ENCODE assay signal across 9 mouse cellular contexts in genomic region chr16:38482780-38483562, GRCm38 (mm10). TPM values are rescaled to one million over a fixed set of nuclear protein-coding genes. Genes with fewer than 3 reads are reported as not detected.
DNase-seq lines count a peak whose midpoint lies in the region; ATAC-seq and TF ChIP-seq lines count a peak whose summit lies in the region.
"Had no signal": no experiment of that assay in that cellular context is flagged by ENCODE, and none has a peak within 500 bp of the region (broad histone marks: within the 10 kb centered on the region; RNA-seq: fewer than 3 reads in every experiment).

No protein-coding gene starts in this region.

- H3K9ac ChIP-seq in lung, embryonic 15.5 days = peak overlapping the region; percentile 27; the same call in 1 of the 2 replicates

- no peaks in the 10 kb centered on the region for H3K4me1 ChIP-seq in spleen, adult 2 months (ENCODE audit: control insufficient read depth, insufficient read depth, insufficient read length)
- H3K4me1 ChIP-seq in kidney, adult 2 months (ENCODE audit: control insufficient read depth, insufficient read depth, low read length) = no peaks in the 10 kb centered on the region
- H3K4me1 ChIP-seq in lung, embryonic 15.5 days = peaks cover 8% of the 10 kb centered on the region; the same call in 1 of the 2 replicates

- no peak for TF ChIP-seq CTCF in spleen, adult 2 months (IDR thresholded peaks at IDR 0.05; ENCODE audit: extremely low read depth, insufficient read depth, insufficient read length, insufficient replicate concordance)
- peak; percentile 40; the same call in 1 of the 2 replicates for TF ChIP-seq CTCF in kidney, adult 2 months (conservative IDR thresholded peaks at IDR 0.05; ENCODE audit: insufficient read depth, insufficient read length, low read depth, low read length)

- ATAC-seq in lung, embryonic 15.5 days (ENCODE audit: borderline replicate concordance, extremely low read depth, low FRiP score, low TSS enrichment) = peak; percentile 31; the same call in 1 of the 2 replicates
- ATAC-seq in neutrophil, adult 5-6 weeks (ENCODE audit: extremely low read depth, insufficient number of reproducible peaks, low FRiP score, poor library complexity, severe bottlenecking) = 0 out of 2 replicates have a peak, but pooled peaks have one; percentile 10

- peak overlapping the region; percentile 61; the same call in 1 of the 2 replicates for H3K4me3 ChIP-seq in spleen, adult 2 months (ENCODE audit: extremely low read depth, insufficient read depth, insufficient read length)
- peak overlapping the region; percentile 38 for H3K4me3 ChIP-seq in kidney, adult 2 months (ENCODE audit: insufficient read depth, low read depth, low read length)
- peak overlapping the region; percentile 40 for H3K4me3 ChIP-seq in lung, embryonic 15.5 days

- H3K9me3 ChIP-seq in lung, embryonic 15.5 days = no peaks in the 10 kb centered on the region

- H3K27ac ChIP-seq in spleen, adult 2 months (ENCODE audit: insufficient read depth, low read length) = no peak overlapping the region
- no peak overlapping the region for H3K27ac ChIP-seq in kidney, adult 2 months (ENCODE audit: insufficient read depth, low read depth, low read length)
- H3K27ac ChIP-seq in lung, embryonic 15.5 days = no peak overlapping the region

- peak overlapping the region; percentile 75 for H3K4me2 ChIP-seq in lung, embryonic 15.5 days

- 24% methylated on average over 32 of the region's 32 CpGs for WGBS in spleen, adult 2 months
- WGBS in kidney, adult 2 months = 17% methylated on average over 32 of the region's 32 CpGs
- WGBS in lung, embryonic 15.5 days = 14% methylated on average over 32 of the region's 32 CpGs

- peak; percentile 40 to 48 for DNase-seq in spleen, adult 2 months (ENCODE audit: low read depth in 1 of 2, low spot score in 2 of 2)
- no peak for DNase-seq in spleen, adult 12 weeks (ENCODE audit: low spot score)
- peak; percentile 21 for DNase-seq in cerebellum, adult 9-10 months
- peak; percentile 43 to 64 for DNase-seq in heart, adult 18-20 months
- DNase-seq in kidney, adult 2 months = peak; percentile 48
- no peak for DNase-seq in right cerebral cortex, postnatal 36 days (ENCODE audit: low spot score in 2 of 2)

- H3K36me3 ChIP-seq in spleen, adult 2 months (ENCODE audit: control insufficient read depth, insufficient read depth, low read length) = no peaks in the 10 kb centered on the region
- H3K36me3 ChIP-seq in kidney, adult 2 months (ENCODE audit: control insufficient read depth, insufficient read depth, low read length) = no peaks in the 10 kb centered on the region
- no peaks in the 10 kb centered on the region for H3K36me3 ChIP-seq in lung, embryonic 15.5 days

- no peak for TF ChIP-seq POLR2A in spleen, adult 2 months (IDR thresholded peaks at IDR 0.05; ENCODE audit: low read depth, low read length)
- no peak for TF ChIP-seq POLR2A in kidney, adult 2 months (IDR thresholded peaks at IDR 0.05; ENCODE audit: low read depth, low read length)

- H3K27me3 ChIP-seq in spleen, adult 2 months (ENCODE audit: control insufficient read depth, insufficient read depth, low read length) = no peaks in the 10 kb centered on the region
- no peaks in the 10 kb centered on the region for H3K27me3 ChIP-seq in kidney, adult 2 months (replicated peaks; ENCODE audit: control insufficient read depth, insufficient read depth, low read length)
- H3K27me3 ChIP-seq in lung, embryonic 15.5 days = peaks cover 16% of the 10 kb centered on the region

RNA-seq across cellular contexts. Expression of gene Cd80, which starts 27.6 kb away (rescaled TPM):
- 1.8 and 2.0 TPM in 2 replicates for polyA plus RNA-seq in spleen, adult 2 months (2012; rRNA removed)
- total RNA-seq in heart, adult 18-20 months (2021) = under 1 TPM; 0.39 to 0.94 TPM
- polyA plus RNA-seq in kidney, adult 2 months (2012; rRNA removed) = 0.14 and 0.23 TPM in 2 replicates
- 0.29 and 0.39 TPM in 2 replicates for polyA plus RNA-seq in lung, embryonic 15.5 days (2015; fragmentation: Nextera tagmentation; extraction: Ambion mirVana)
- 16.6 and 18.4 TPM in 2 replicates for total RNA-seq in neutrophil, adult 5-6 weeks (2017)

RNA-seq across cellular contexts. Expression of gene Adprh, which starts 30.5 kb away (rescaled TPM):
- 39.9 and 47.4 TPM in 2 replicates for polyA plus RNA-seq in spleen, adult 2 months (2012; rRNA removed)
- 10 to 100 TPM; 25.6 to 26.8 TPM for total RNA-seq in heart, adult 18-20 months (2021)
- polyA plus RNA-seq in kidney, adult 2 months (2012; rRNA removed) = 20.4 and 20.9 TPM in 2 replicates
- polyA plus RNA-seq in lung, embryonic 15.5 days (2015; fragmentation: Nextera tagmentation; extraction: Ambion mirVana) = 91.7 and 93.7 TPM in 2 replicates
- 26.4 and 33.0 TPM in 2 replicates for total RNA-seq in neutrophil, adult 5-6 weeks (2017)

RNA-seq across cellular contexts. Expression of gene Timmdc1, which starts 39.5 kb away (rescaled TPM):
- polyA plus RNA-seq in spleen, adult 2 months (2012; rRNA removed) = 7.8 and 14.8 TPM in 2 replicates
- 10 to 100 TPM; 67.1 to 68.3 TPM for total RNA-seq in heart, adult 18-20 months (2021)
- polyA plus RNA-seq in kidney, adult 2 months (2012; rRNA removed) = 15.4 and 16.5 TPM in 2 replicates
- 23.4 and 23.5 TPM in 2 replicates for polyA plus RNA-seq in lung, embryonic 15.5 days (2015; fragmentation: Nextera tagmentation; extraction: Ambion mirVana)
- total RNA-seq in neutrophil, adult 5-6 weeks (2017) = 17.3 and 18.0 TPM in 2 replicates

RNA-seq across cellular contexts. Expression of gene Pla1a, which starts 50.0 kb away (rescaled TPM):
- polyA plus RNA-seq in spleen, adult 2 months (2012; rRNA removed) = 0.54 and 0.88 TPM in 2 replicates
- total RNA-seq in heart, adult 18-20 months (2021) = 1 to 10 TPM; 6.2 to 8.7 TPM
- 26.8 and 27.4 TPM in 2 replicates for polyA plus RNA-seq in kidney, adult 2 months (2012; rRNA removed)
- polyA plus RNA-seq in lung, embryonic 15.5 days (2015; fragmentation: Nextera tagmentation; extraction: Ambion mirVana) = 0.66 and 0.74 TPM in 2 replicates
- total RNA-seq in neutrophil, adult 5-6 weeks (2017) = 0.47 TPM in 1 of 2 replicates, not detected in the other
- total RNA-seq: common myeloid progenitor, adult 5-6 weeks had no signal

Comparison
In these comparisons a context has a peak if more than half of its experiments do, and no peak if none do; other contexts are left out.
1. DNase-seq: peak in spleen, adult 2 months (2 of 2), cerebellum, adult 9-10 months (single experiment), heart, adult 18-20 months (2 of 2) and kidney, adult 2 months (single experiment); none in spleen, adult 12 weeks (single experiment) and right cerebral cortex, postnatal 36 days (0 of 2).
2. Peak in every context shown above with its lines, with median percentiles within 50 percentile points of each other: H3K4me3 ChIP-seq.